Mouse (Mus musculus): ENCODE data around the gene Teddm2.
"Not testable (repeated sequence)": the region's sequence is repeated elsewhere in the genome, so short reads cannot be mapped to it uniquely, and the experiment has no call there.

Gene Teddm2

GRCm38 (mm10) chr1:153904236-153904635, 4.2 kb upstream of the Teddm2 start:
- no peak for DNase-seq (ENCODE audit: low read depth, low spot score)

- no peak for DNase-seq (ENCODE audit: low read depth, low spot score)
Measured at GRCm38 (mm10) chr1:153903006-153903405, 3.0 kb upstream of the Teddm2 start.

- peak; percentile 21 for DNase-seq (ENCODE audit: low read depth, low spot score)
Measured at GRCm38 (mm10) chr1:153900860-153901730, 1.1 kb upstream of the Teddm2 start.

- peak; percentile 16 for DNase-seq (ENCODE audit: low read depth, low spot score)
Measured at GRCm38 (mm10) chr1:153900381-153900780, 353 bp upstream of the Teddm2 start.

- no peak for DNase-seq (ENCODE audit: low read depth, low spot score)
Measured at GRCm38 (mm10) chr1:153898989-153899730, 868 bp downstream of the Teddm2 start.

GRCm38 (mm10) chr1:153897196-153897595, 2.8 kb downstream of the Teddm2 start:
- no peak for DNase-seq (ENCODE audit: low read depth, low spot score)

- peak; percentile 63 for DNase-seq (ENCODE audit: low read depth, low spot score)
Measured at GRCm38 (mm10) chr1:153894979-153895378, 5.0 kb downstream of the Teddm2 start.

- no peak for DNase-seq (ENCODE audit: low read depth, low spot score)
Measured at GRCm38 (mm10) chr1:153894201-153894893, 5.7 kb downstream of the Teddm2 start.

- no peak for DNase-seq (ENCODE audit: low read depth, low spot score)
Measured at GRCm38 (mm10) chr1:153893746-153894145, 6.3 kb downstream of the Teddm2 start.

GRCm38 (mm10) chr1:153891442-153891841, 8.6 kb downstream of the Teddm2 start, which contains the start of gene Teddm1a:
Gene Teddm1a, plus strand, starts transcription at chr1:153891742.
- no peak for DNase-seq (ENCODE audit: low read depth, low spot score)

GRCm38 (mm10) chr1:153890121-153890520, 9.9 kb downstream of the Teddm2 start:
- DNase-seq (ENCODE audit: low read depth, low spot score) = no peak

- no peak for DNase-seq (ENCODE audit: low read depth, low spot score)
Measured at GRCm38 (mm10) chr1:153886024-153886633, 13.9 kb downstream of the Teddm2 start.

- DNase-seq (ENCODE audit: low read depth, low spot score) = not testable (repeated sequence)
Measured at GRCm38 (mm10) chr1:153880391-153880790, 19.6 kb downstream of the Teddm2 start.

GRCm38 (mm10) chr1:153874045-153874444, 26.0 kb downstream of the Teddm2 start, which contains the start of gene Teddm1b:
Gene Teddm1b, plus strand, starts transcription at chr1:153874345.
- no peak for DNase-seq (ENCODE audit: low read depth, low spot score)

- DNase-seq (ENCODE audit: low read depth, low spot score) = no peak
Measured at GRCm38 (mm10) chr1:153855946-153856345, 44.1 kb downstream of the Teddm2 start.

GRCm38 (mm10) chr1:153852696-153853095, 47.3 kb downstream of the Teddm2 start:
- DNase-seq (ENCODE audit: low read depth, low spot score) = not testable (repeated sequence)

- DNase-seq (ENCODE audit: low read depth, low spot score) = no peak
Measured at GRCm38 (mm10) chr1:153846867-153847266, 53.2 kb downstream of the Teddm2 start.

GRCm38 (mm10) chr1:153846420-153846819, 53.6 kb downstream of the Teddm2 start:
- no peak for DNase-seq (ENCODE audit: low read depth, low spot score)

- DNase-seq (ENCODE audit: low read depth, low spot score) = no peak
Measured at GRCm38 (mm10) chr1:153844042-153844441, 56.0 kb downstream of the Teddm2 start, which contains the start of gene Rgsl1. Gene Rgsl1, minus strand, starts transcription at chr1:153844142.

GRCm38 (mm10) chr1:153842121-153842740, 57.8 kb downstream of the Teddm2 start:
- no peak for DNase-seq (ENCODE audit: low read depth, low spot score)

- DNase-seq (ENCODE audit: low read depth, low spot score) = no peak
Measured at GRCm38 (mm10) chr1:153836036-153836435, 64.0 kb downstream of the Teddm2 start.
